Mouse (Mus musculus) heart, postnatal 0 days (tissue): ENCODE measurements at regions not wholly inside any gene's neighbourhood (a gene's known extent, or its start where the extent isn't known, plus 50 kb on each side); places are given as distances from the start of the nearest gene placed in this dataset.

ENCODE experiments used
- CTCF ChIP-seq: IDR thresholded peaks from 2 replicates; pipeline ENCODE4 v1.5.1; 2016; ENCODE audit warnings: antibody characterized with exemption, control low read depth, low read depth
- EP300 ChIP-seq: IDR thresholded peaks from 2 replicates; pipeline ENCODE4 v1.6.1; 2016; ENCODE audit warnings: antibody characterized with exemption, low read depth

- no peak for TF ChIP-seq CTCF
- TF ChIP-seq EP300 = no peak
Observed at GRCm38 (mm10) chr2:61922496-61922895, 119.8 kb downstream of the Tbr1 start.
